Mouse (Mus musculus) kidney, embryonic 14.5 days (tissue): ENCODE measurements around the gene Tnp2. TPM values are rescaled to one million over a fixed set of nuclear protein-coding genes. Genes with fewer than 3 reads are reported as not detected.

Experiments used
- ATAC-seq: fragments of 200-750 bp; cut with Nextera tagmentation; 2 replicates; pipeline ENCODE4 v1.8.0; 2017; ENCODE audit warnings: moderate number of reproducible peaks, mild to moderate bottlenecking, moderate TSS enrichment, moderate library complexity; ENCODE audit not compliant: low FRiP score, low TSS enrichment
- H3K27ac ChIP-seq: fragments of 300-500 bp; sonication (generic); 2 replicates; pipeline ENCODE4 v1.5.1; 2014; ENCODE audit warnings: low read depth, mild to moderate bottlenecking, low read length, moderate library complexity, mixed read lengths
- H3K27me3 ChIP-seq: fragments of 300-500 bp; sonication (generic); 2 replicates; pipeline ENCODE4 v1.6.1; 2014; ENCODE audit warnings: mild to moderate bottlenecking, low read length; ENCODE audit not compliant: control insufficient read depth, insufficient read depth
- H3K36me3 ChIP-seq: fragments of 300-500 bp; sonication (generic); 2 replicates; pipeline ENCODE4 v1.6.1; 2014; ENCODE audit warnings: low read length, mixed read lengths; ENCODE audit not compliant: control insufficient read depth, insufficient read depth
- H3K4me1 ChIP-seq: fragments of 300-500 bp; sonication (generic); 2 replicates; pipeline ENCODE4 v1.6.1; 2014; ENCODE audit warnings: low read length, mixed read lengths; ENCODE audit not compliant: control insufficient read depth, insufficient read depth
- H3K4me2 ChIP-seq: fragments of 300-500 bp; sonication (generic); replicated peaks from 2 replicates; pipeline ENCODE4 v1.6.1; 2014; ENCODE audit warnings: low read depth, mild to moderate bottlenecking, low read length
- H3K4me3 ChIP-seq: fragments of 300-500 bp; sonication (generic); 2 replicates; pipeline ENCODE4 v1.5.1; 2014; ENCODE audit warnings: mild to moderate bottlenecking, low read length
- H3K9ac ChIP-seq: fragments of 300-500 bp; sonication (generic); 2 replicates; pipeline ENCODE4 v1.6.1; 2014; ENCODE audit warnings: low read depth, mild to moderate bottlenecking, low read length, moderate library complexity
- H3K9me3 ChIP-seq: fragments of 300-500 bp; sonication (generic); 2 replicates; pipeline ENCODE4 v1.6.1; 2016; ENCODE audit warnings: low read length; ENCODE audit not compliant: control insufficient read depth
- WGBS: fragments of 180-500 bp; shearing (Covaris S2); extraction: QIAGEN DNeasy Blood & Tissue Kit; methylation state at CpG from one replicate; pipeline ENCODE4 v1.1.7; 2014; 5-methylcytosine and 5-hydroxymethylcytosine counted together
- polyA plus RNA-seq: library from polyadenylated mRNA; unstranded; fragments of >200 nt; fragmentation: Nextera tagmentation; extraction: Ambion mirVana; gene quantifications from 2 replicates; pipeline ENCODE4 v1.2.1, GENCODE M21; 2014

Tnp2 gene
- polyA plus RNA-seq, 1 experiment from 2014 or later, result not detected

DNA sequence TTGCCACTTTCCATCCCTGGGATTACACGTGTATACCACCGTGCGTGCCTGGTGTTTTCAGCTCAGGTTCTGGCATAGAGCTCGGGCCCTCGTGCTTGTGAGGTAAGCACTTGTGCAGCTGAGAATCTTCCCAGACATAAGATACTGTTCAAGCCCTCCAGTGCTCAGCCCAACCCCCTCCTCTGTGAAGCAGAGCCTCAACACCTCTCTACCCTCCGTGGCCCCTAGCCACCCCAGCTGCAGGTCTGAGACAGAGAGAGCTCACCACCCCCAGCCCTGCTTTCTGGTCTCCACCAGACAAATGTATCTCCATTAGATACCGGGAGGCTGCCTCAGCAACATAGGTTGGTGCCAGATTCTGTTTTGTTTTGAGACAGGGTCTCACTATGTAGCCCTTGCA is 39.2 kb downstream of the Tnp2 start:
- 57% methylated on average over 7 of the region's 7 CpGs for WGBS
- Histone ChIP-seq H3K4me1 (no peaks in the 10 kb centered on the region), H3K4me2 (no peak overlapping the region), H3K27me3 (no peaks in the 10 kb centered on the region), H3K36me3 (no peaks in the 10 kb centered on the region), H3K27ac (no peak overlapping the region), H3K9me3 (no peaks in the 10 kb centered on the region), H3K9ac (no peak overlapping the region), H3K4me3 (no peak overlapping the region)
- ATAC-seq, result no peak

- ATAC-seq, result no peak
- H3K4me1 ChIP-seq, result 0 out of 2 replicates have a peak, but pooled peaks cover 5% of the 10 kb centered on the region
- no peak overlapping the region for H3K4me2 ChIP-seq
- no peak overlapping the region for H3K9ac ChIP-seq
- H3K27ac ChIP-seq, result no peak overlapping the region
- 95% methylated on average over 2 of the region's 2 CpGs for WGBS
- no peaks in the 10 kb centered on the region for H3K36me3 ChIP-seq
- no peaks in the 10 kb centered on the region for H3K27me3 ChIP-seq
- H3K4me3 ChIP-seq, result no peak overlapping the region
- no peaks in the 10 kb centered on the region for H3K9me3 ChIP-seq
Observed at GRCm38 (mm10) chr16:10741082-10741481, 47.4 kb downstream of the Tnp2 start.

DNA sequence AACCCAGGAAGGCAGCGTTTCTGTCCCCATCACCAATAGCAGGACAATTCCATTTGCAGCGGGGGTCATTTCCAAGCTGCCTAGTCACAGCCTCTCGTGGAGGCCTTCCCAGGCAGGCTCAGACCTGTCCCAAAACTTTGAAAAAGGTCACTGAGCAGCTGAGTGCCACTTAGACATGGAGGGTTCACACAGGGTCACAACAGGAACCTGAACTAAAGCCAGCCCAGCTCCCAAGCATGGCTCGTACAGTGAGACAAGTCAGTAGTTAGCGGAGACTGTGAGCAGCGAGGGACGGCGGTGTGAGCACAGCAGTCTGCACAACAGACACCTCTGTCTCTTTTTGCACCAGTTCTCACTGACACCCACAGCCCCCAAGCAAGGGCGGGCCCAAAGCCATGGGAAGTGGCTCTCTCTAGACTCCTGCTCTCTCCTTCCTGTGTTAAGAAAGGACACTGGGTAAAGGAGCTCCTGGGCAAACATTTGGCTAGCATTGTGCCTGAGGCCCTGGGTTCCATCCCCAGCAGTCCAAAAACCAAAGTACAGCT is 48.5 kb downstream of the Tnp2 start:
- no peaks in the 10 kb centered on the region for H3K9me3 ChIP-seq
- H3K4me3 ChIP-seq, result no peak overlapping the region
- H3K27ac ChIP-seq, result no peak overlapping the region
- H3K27me3 ChIP-seq, result no peaks in the 10 kb centered on the region
- H3K4me2 ChIP-seq, result no peak overlapping the region
- no peaks in the 10 kb centered on the region for H3K36me3 ChIP-seq
- ATAC-seq, result no peak
- 0 out of 2 replicates have a peak, but pooled peaks cover 5% of the 10 kb centered on the region for H3K4me1 ChIP-seq
- 68% methylated on average over 9 of the region's 9 CpGs for WGBS
- no peak overlapping the region for H3K9ac ChIP-seq

GRCm38 (mm10) chr16:10738866-10739265 is 49.6 kb downstream of the Tnp2 start:
- no peak overlapping the region for H3K9ac ChIP-seq
- ATAC-seq, result no peak
- 0 out of 2 replicates have a peak, but pooled peaks cover 5% of the 10 kb centered on the region for H3K4me1 ChIP-seq
- H3K27ac ChIP-seq, result no peak overlapping the region; the same call in 1 of the 2 replicates
- no peaks in the 10 kb centered on the region for H3K9me3 ChIP-seq
- H3K4me2 ChIP-seq, result no peak overlapping the region
- H3K27me3 ChIP-seq, result no peaks in the 10 kb centered on the region
- WGBS, result 93% methylated on average over 3 of the region's 3 CpGs
- H3K36me3 ChIP-seq, result no peaks in the 10 kb centered on the region
- H3K4me3 ChIP-seq, result no peak overlapping the region

Other genes with a start within 250 kb of the Tnp2 start
- 27.4 and 32.5 TPM in 2 replicates for gene Dexi, start 245.6 kb downstream of the Tnp2 start, polyA plus RNA-seq
- 38.4 and 46.3 TPM in 2 replicates for gene Clec16a, start 243.3 kb downstream of the Tnp2 start, polyA plus RNA-seq
- gene Socs1, start 3.1 kb downstream of the Tnp2 start, polyA plus RNA-seq, result 6.3 and 7.2 TPM in 2 replicates
- not detected in 2 replicates for gene Prm3, start 2.3 kb upstream of the Tnp2 start, polyA plus RNA-seq
- not detected in 2 replicates for gene Prm2, start 7.5 kb upstream of the Tnp2 start, polyA plus RNA-seq
- gene Prm1, start 17.2 kb upstream of the Tnp2 start, polyA plus RNA-seq, result not detected in 2 replicates
- gene Gm11172, start 24.3 kb upstream of the Tnp2 start, polyA plus RNA-seq, result not detected in 2 replicates
- gene Rmi2, start 46.4 kb upstream of the Tnp2 start, polyA plus RNA-seq, result 6.0 and 6.2 TPM in 2 replicates